Mouse (Mus musculus) lung, postnatal 0 days (tissue): Measurements from ENCODE around the gene Ugt1a6b. TPM values are rescaled to one million over a fixed set of nuclear protein-coding genes. Genes with fewer than 3 reads are reported as not detected.
"Not testable (repeated sequence)": the region's sequence is repeated elsewhere in the genome, so short reads cannot be mapped to it uniquely, and the experiment has no call there.

Experiments
- ATAC-seq: fragments of 200-750 bp; cut with Nextera tagmentation; 2 replicates; pipeline ENCODE4 v1.8.0; 2017; ENCODE audit warnings: moderate library complexity
- DNase-seq: peaks from one replicate; pipeline ENCODE4 v3.0.0-alpha.2; 2016; ENCODE audit warnings: low spot score
- H3K27ac ChIP-seq: fragments of 300-500 bp; sonication (generic); 2 replicates; pipeline ENCODE4 v1.5.1; 2014; ENCODE audit warnings: antibody characterized with exemption, mild to moderate bottlenecking, low read length, mixed read lengths
- H3K27me3 ChIP-seq: fragments of 300-500 bp; sonication (generic); replicated peaks from 2 replicates; pipeline ENCODE4 v1.6.1; 2014; ENCODE audit warnings: low read length, mixed read lengths; ENCODE audit not compliant: insufficient read depth
- H3K36me3 ChIP-seq: fragments of 300-500 bp; sonication (generic); 2 replicates; pipeline ENCODE4 v1.6.1; 2014; ENCODE audit warnings: low read length, mixed read lengths; ENCODE audit not compliant: insufficient read depth
- H3K4me1 ChIP-seq: fragments of 300-500 bp; sonication (generic); 2 replicates; pipeline ENCODE4 v1.6.1; 2014; ENCODE audit warnings: antibody characterized with exemption, low read depth, low read length, mixed read lengths; ENCODE audit not compliant: insufficient read depth
- H3K4me2 ChIP-seq: fragments of 300-500 bp; sonication (generic); replicated peaks from 2 replicates; pipeline ENCODE4 v1.6.1; 2014; ENCODE audit warnings: low read depth, mild to moderate bottlenecking, low read length, moderate library complexity, mixed read lengths
- H3K4me3 ChIP-seq: fragments of 300-500 bp; sonication (generic); 2 replicates; pipeline ENCODE4 v1.5.1; 2014; ENCODE audit warnings: low read depth, low read length
- H3K9ac ChIP-seq: fragments of 300-500 bp; sonication (generic); replicated peaks from 2 replicates; pipeline ENCODE4 v1.6.1; 2014; ENCODE audit warnings: low read depth, mild to moderate bottlenecking
- H3K9me3 ChIP-seq: fragments of 300-500 bp; sonication (generic); 2 replicates; pipeline ENCODE4 v1.6.1; 2016; ENCODE audit warnings: low read length, mixed read lengths
- CTCF ChIP-seq: IDR thresholded peaks from 2 replicates; pipeline ENCODE4 v1.5.1; 2016; ENCODE audit warnings: antibody characterized with exemption, mild to moderate bottlenecking
- EP300 ChIP-seq: IDR thresholded peaks from 2 replicates; pipeline ENCODE4 v1.6.1; 2016; ENCODE audit warnings: antibody characterized with exemption, mild to moderate bottlenecking, control low read depth
- WGBS: fragments of 180-500 bp; shearing (Covaris S2); extraction: QIAGEN DNeasy Blood & Tissue Kit; methylation state at CpG from one replicate; pipeline ENCODE4 v1.1.7; 2014; 5-methylcytosine and 5-hydroxymethylcytosine counted together
- polyA plus RNA-seq: library from polyadenylated mRNA; unstranded; fragments of >200 nt; fragmentation: Nextera tagmentation; extraction: Ambion mirVana; gene quantifications from 2 replicates; pipeline ENCODE4 v1.2.1, GENCODE M21; 2015

Ugt1a6b gene
- polyA plus RNA-seq, 1 experiment from 2014 or later: 2.4 TPM

- no peak for TF ChIP-seq CTCF
- no peak for TF ChIP-seq EP300
- H3K9me3 ChIP-seq: no peaks in the 10 kb centered on the region
- no peak overlapping the region for H3K27ac ChIP-seq
- DNase-seq (peak; percentile 16), ATAC-seq (no peak)
- H3K4me3 ChIP-seq: no peak overlapping the region
- no peak overlapping the region for H3K9ac ChIP-seq
- no peaks in the 10 kb centered on the region for H3K4me1 ChIP-seq
- WGBS: 90% methylated on average over 1 of the region's 1 CpGs
- no peaks in the 10 kb centered on the region for H3K27me3 ChIP-seq
- no peaks in the 10 kb centered on the region for H3K36me3 ChIP-seq
- no peak overlapping the region for H3K4me2 ChIP-seq
Measured at GRCm38 (mm10) chr1:88077128-88077527, 25.9 kb upstream of the Ugt1a6b start.

GRCm38 (mm10) chr1:88081670-88082069 lies 21.4 kb upstream of the Ugt1a6b start:
- Histone ChIP-seq H3K9ac (no peak overlapping the region), H3K9me3 (no peaks in the 10 kb centered on the region), H3K27ac (no peak overlapping the region), H3K4me1 (no peaks in the 10 kb centered on the region), H3K27me3 (no peaks in the 10 kb centered on the region), H3K36me3 (no peaks in the 10 kb centered on the region), H3K4me3 (no peak overlapping the region), H3K4me2 (no peak overlapping the region)
- DNase-seq: no peak
- TF ChIP-seq EP300 (no peak), CTCF (no peak)
- ATAC-seq: no peak
- WGBS: 81% methylated on average over 1 of the region's 1 CpGs

- H3K4me2 ChIP-seq: no peak overlapping the region
- no peak overlapping the region for H3K9ac ChIP-seq
- H3K27ac ChIP-seq: no peak overlapping the region
- no peaks in the 10 kb centered on the region for H3K36me3 ChIP-seq
- no peaks in the 10 kb centered on the region for H3K9me3 ChIP-seq
- DNase-seq (no peak), ATAC-seq (no peak)
- H3K4me1 ChIP-seq: no peaks in the 10 kb centered on the region
- 49% methylated on average over 1 of the region's 1 CpGs for WGBS
- TF ChIP-seq CTCF: no peak
- no peak for TF ChIP-seq EP300
- H3K4me3 ChIP-seq: no peak overlapping the region
- H3K27me3 ChIP-seq: no peaks in the 10 kb centered on the region
Measured at GRCm38 (mm10) chr1:88086125-88086524, 16.9 kb upstream of the Ugt1a6b start.

DNA sequence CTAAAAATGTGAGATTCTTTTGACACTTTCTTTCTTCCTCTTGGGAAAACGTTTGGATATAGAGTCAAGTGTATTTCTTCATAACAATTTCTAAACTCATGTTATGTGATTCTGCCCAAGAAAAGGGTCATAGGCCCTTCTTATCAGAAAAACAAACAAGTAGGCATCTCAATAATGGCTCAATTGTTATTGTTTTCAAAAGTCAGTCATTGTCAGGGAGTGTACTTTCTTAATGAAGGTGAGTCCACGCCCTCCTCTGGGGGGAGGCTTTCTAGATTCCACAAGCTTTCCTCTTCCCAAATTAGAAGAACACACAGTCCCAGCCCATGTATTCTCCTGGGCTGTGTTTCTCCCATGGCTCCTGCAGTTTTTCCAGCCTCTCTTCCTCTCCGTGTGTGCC lies 15.5 kb upstream of the Ugt1a6b start, which contains the start of gene Ugt1a8:
Ugt1a8 (plus strand) TSS at position 301 of the 400 bp plus-strand sequence.
- no peaks in the 10 kb centered on the region for H3K27me3 ChIP-seq
- TF ChIP-seq CTCF (no peak), EP300 (no peak)
- ATAC-seq (no peak), DNase-seq (no peak)
- H3K4me3 ChIP-seq: no peak within 1 kb of the TSS
- WGBS: 58% methylated on average over 3 of the region's 3 CpGs
- no peak within 1 kb of the TSS for H3K27ac ChIP-seq
- H3K36me3 ChIP-seq: no peaks in the 10 kb centered on the region
- no peak within 1 kb of the TSS for H3K4me2 ChIP-seq
- H3K9me3 ChIP-seq: no peaks in the 10 kb centered on the region
- no peak within 1 kb of the TSS for H3K9ac ChIP-seq
- H3K4me1 ChIP-seq: no peaks in the 10 kb centered on the region

GRCm38 (mm10) chr1:88092341-88092740 lies 10.7 kb upstream of the Ugt1a6b start:
- Histone ChIP-seq H3K9ac (no peak overlapping the region), H3K4me3 (no peak overlapping the region), H3K27ac (no peak overlapping the region), H3K9me3 (no peaks in the 10 kb centered on the region), H3K4me1 (0 out of 2 replicates have a peak, but pooled peaks cover 3% of the 10 kb centered on the region), H3K4me2 (no peak overlapping the region), H3K27me3 (no peaks in the 10 kb centered on the region), H3K36me3 (no peaks in the 10 kb centered on the region)
- TF ChIP-seq CTCF: no peak
- TF ChIP-seq EP300: no peak
- no peak for DNase-seq
- ATAC-seq: no peak

GRCm38 (mm10) chr1:88094270-88094676 lies 8.8 kb upstream of the Ugt1a6b start:
- not testable (repeated sequence) for H3K4me2 ChIP-seq, H3K9ac ChIP-seq, H3K4me1 ChIP-seq, H3K4me3 ChIP-seq, H3K36me3 ChIP-seq, H3K9me3 ChIP-seq, H3K27ac ChIP-seq, H3K27me3 ChIP-seq
- ATAC-seq (peak; percentile 53), DNase-seq (peak; percentile 10)
- 51% methylated on average over 3 of the region's 3 CpGs for WGBS
- peak; percentile 57 for TF ChIP-seq CTCF
